Mouse (Mus musculus): ENCODE data around the gene Esrrg. TPM values are rescaled to one million over a fixed set of nuclear protein-coding genes. Genes with fewer than 3 reads are reported as not detected.

Gene Esrrg
- total and polyA plus RNA-seq, 2 experiments, result 1.1 to 4.2 TPM

DNA sequence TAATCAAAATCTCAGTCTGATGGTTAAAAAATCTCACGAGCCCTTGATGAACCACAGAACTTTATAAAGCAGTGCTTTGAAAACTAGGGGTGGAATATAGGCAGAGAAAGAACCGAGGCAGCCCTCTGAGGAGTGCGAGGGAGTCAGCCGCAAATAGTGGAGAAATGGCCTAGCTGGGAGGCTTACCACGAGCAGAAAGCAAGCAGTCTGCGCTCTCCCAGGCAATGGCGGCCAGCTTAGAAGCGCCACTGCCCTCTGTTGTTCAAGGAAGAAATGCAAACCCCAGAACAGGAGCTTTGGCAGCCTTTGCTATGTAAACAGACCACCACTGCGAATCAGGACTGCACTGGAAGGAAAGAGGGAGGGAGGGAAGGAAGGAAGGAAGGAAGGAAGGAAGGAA is 365.8 kb downstream of the Esrrg start:
- 41% methylated on average over 9 of the region's 9 CpGs for WGBS
- DNase-seq (ENCODE audit: extremely low read depth, low read depth, low spot score), result no peak

DNA sequence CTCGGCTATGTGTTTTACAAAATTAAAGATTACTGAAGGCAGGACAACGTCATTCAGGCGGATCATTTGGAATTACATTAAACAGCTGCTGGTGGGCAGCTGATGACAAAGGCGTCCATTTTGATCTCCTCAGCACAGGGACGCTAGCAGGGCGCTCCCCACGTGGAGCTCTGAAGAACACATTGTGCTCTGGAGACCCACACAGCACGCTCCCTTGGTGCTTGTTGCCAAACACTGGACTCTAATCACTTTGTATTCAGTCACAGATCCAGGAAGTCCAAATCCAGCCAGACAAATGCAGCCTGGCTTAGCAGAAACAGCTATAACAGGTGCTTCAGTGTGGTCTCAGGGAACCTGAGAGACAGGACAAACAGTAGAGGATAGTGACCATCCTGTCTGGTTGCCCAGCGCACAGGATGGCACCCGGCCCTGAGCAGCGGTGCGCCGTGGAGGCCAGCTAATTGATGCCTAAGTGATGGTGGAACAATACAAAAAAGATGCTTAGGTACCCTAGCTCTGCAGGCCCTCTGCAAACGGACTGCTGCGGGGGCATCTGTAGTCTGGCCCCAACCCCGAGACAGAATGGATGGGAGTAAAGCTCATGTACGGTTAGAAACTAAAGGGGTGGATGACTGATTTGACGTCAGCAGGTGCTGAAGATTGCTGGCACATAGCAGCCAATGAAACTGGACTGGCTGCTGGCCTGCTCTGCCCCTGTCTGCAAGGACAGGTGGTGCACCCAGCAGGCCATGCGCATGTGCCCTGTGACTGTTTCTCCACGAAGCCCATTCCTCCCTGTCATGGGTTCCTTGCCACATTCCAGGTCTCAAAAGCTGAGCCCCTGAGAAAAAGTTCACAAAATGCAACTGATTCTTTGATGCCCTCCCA is 367.1 kb downstream of the Esrrg start:
- no peaks in the 10 kb centered on the region for H3K79me2 ChIP-seq (ENCODE audit: control insufficient read depth, insufficient read depth, low read length)
- no peak for TF ChIP-seq POLR2A (IDR thresholded peaks at IDR 0.05; ENCODE audit: extremely low read depth, insufficient read depth, low read length)
- TF ChIP-seq CTCF (IDR thresholded peaks at IDR 0.05; ENCODE audit: low read depth, low read length), result no peak
- H3K4me3 ChIP-seq (ENCODE audit: insufficient read depth, low read depth, low read length), result no peak overlapping the region
- WGBS, result 93% methylated on average over 20 of the region's 20 CpGs
- H3K27me3 ChIP-seq (ENCODE audit: control insufficient read depth, insufficient read depth, low read length), result peaks cover 4% of the 10 kb centered on the region; the same call in 1 of the 2 replicates
- no peak for DNase-seq (ENCODE audit: extremely low read depth, low read depth, low spot score)
- H3K4me1 ChIP-seq (ENCODE audit: control insufficient read depth, insufficient read depth, low read length), result no peaks in the 10 kb centered on the region
- H3K9ac ChIP-seq (ENCODE audit: low read depth, low read length), result no peak overlapping the region
- H3K36me3 ChIP-seq (ENCODE audit: control insufficient read depth, insufficient read depth, low read length), result no peaks in the 10 kb centered on the region
- H3K27ac ChIP-seq (replicated peaks; ENCODE audit: insufficient read depth, low read depth, low read length), result no peak overlapping the region

More for the DNA sequence above, 365.8 kb downstream of the Esrrg start:
- peaks cover 4% of the 10 kb centered on the region; the same call in 1 of the 2 replicates for H3K27me3 ChIP-seq (ENCODE audit: control insufficient read depth, insufficient read depth, low read length)
- no peak overlapping the region for H3K4me3 ChIP-seq (ENCODE audit: insufficient read depth, low read depth, low read length)
- no peaks in the 10 kb centered on the region for H3K4me1 ChIP-seq (ENCODE audit: control insufficient read depth, insufficient read depth, low read length)
- H3K79me2 ChIP-seq (ENCODE audit: control insufficient read depth, insufficient read depth, low read length), result no peaks in the 10 kb centered on the region
- H3K36me3 ChIP-seq (ENCODE audit: control insufficient read depth, insufficient read depth, low read length), result no peaks in the 10 kb centered on the region
- no peak overlapping the region for H3K9ac ChIP-seq (ENCODE audit: low read depth, low read length)
- TF ChIP-seq POLR2A (IDR thresholded peaks at IDR 0.05; ENCODE audit: extremely low read depth, insufficient read depth, low read length) (no peak), CTCF (IDR thresholded peaks at IDR 0.05; ENCODE audit: low read depth, low read length) (peak; percentile 21; the same call in 1 of the 2 replicates)
- H3K27ac ChIP-seq (replicated peaks; ENCODE audit: insufficient read depth, low read depth, low read length), result no peak overlapping the region

DNA sequence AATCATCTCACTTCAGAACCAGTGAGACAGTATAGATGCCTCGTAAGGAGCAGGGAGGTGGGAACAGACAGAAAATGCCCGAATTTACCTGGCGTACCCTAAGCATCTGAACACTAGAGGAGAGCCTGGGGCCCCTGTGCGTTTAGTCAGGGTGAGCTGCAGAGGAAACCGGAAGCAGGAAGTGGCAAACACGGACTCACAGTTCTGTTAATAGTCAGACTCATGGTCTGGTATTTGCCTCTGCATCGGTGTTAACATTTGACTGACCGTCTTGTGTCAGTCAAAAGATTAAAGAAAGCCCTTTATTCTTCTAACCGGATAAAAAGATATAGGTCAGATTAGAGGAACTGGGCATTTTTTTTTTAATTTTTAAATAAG is 367.8 kb downstream of the Esrrg start:
- H3K79me2 ChIP-seq (ENCODE audit: control insufficient read depth, insufficient read depth, low read length), result no peaks in the 10 kb centered on the region
- H3K27ac ChIP-seq (replicated peaks; ENCODE audit: insufficient read depth, low read depth, low read length), result no peak overlapping the region
- no peak overlapping the region for H3K4me3 ChIP-seq (ENCODE audit: insufficient read depth, low read depth, low read length)
- no peak for DNase-seq (ENCODE audit: extremely low read depth, low read depth, low spot score)
- H3K9ac ChIP-seq (ENCODE audit: low read depth, low read length), result no peak overlapping the region
- TF ChIP-seq CTCF (IDR thresholded peaks at IDR 0.05; ENCODE audit: low read depth, low read length), result no peak
- TF ChIP-seq POLR2A (IDR thresholded peaks at IDR 0.05; ENCODE audit: extremely low read depth, insufficient read depth, low read length), result no peak
- H3K36me3 ChIP-seq (ENCODE audit: control insufficient read depth, insufficient read depth, low read length), result no peaks in the 10 kb centered on the region
- H3K27me3 ChIP-seq (ENCODE audit: control insufficient read depth, insufficient read depth, low read length), result peaks cover 4% of the 10 kb centered on the region; the same call in 1 of the 2 replicates
- 77% methylated on average over 9 of the region's 9 CpGs for WGBS
- H3K4me1 ChIP-seq (ENCODE audit: control insufficient read depth, insufficient read depth, low read length), result no peaks in the 10 kb centered on the region

DNA sequence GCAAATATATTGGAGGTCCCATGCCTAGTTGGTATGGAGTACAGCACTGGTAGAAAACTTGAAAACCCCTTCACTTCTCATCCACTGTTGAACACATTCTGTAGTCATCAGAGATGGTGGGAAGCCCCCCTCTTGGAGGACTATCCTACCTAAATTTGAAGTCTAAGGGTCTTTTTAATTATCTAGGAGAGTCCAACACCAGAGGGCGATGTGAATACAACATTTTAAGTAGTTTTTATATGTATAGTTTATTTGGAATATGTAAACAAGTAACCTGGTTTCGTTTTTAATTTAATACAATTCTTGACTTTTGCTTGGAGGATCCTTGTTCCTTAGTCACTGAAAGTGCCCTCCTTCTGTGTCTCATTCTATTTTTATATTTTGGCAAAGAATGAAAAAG is 372.4 kb downstream of the Esrrg start:
- 71% methylated on average over 2 of the region's 2 CpGs for WGBS
- TF ChIP-seq POLR2A (IDR thresholded peaks at IDR 0.05; ENCODE audit: extremely low read depth, insufficient read depth, low read length), result no peak

DNA sequence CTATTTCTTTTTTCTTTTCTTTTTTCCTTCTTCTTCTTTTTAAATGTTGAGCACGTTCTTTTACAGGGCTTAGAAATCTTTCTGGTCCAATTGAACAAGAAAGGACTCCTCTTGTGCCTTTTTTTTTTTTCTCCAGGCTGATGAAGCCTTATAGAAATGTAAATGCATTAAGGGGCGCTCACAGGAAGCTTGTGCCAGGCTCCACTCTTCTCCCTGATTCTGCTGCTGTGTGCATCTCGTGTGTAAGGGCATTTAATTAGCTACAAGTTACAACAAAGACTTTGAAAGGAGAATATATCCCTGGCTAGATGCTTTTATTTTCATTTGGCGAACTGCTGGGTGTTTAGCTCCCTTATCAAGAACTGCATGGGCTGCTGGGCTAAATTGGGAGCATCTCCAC is 374.6 kb downstream of the Esrrg start:
- TF ChIP-seq POLR2A (IDR thresholded peaks at IDR 0.05; ENCODE audit: extremely low read depth, insufficient read depth, low read length) (no peak), CTCF (IDR thresholded peaks at IDR 0.05; ENCODE audit: low read depth, low read length) (no peak)
- no peaks in the 10 kb centered on the region for H3K36me3 ChIP-seq (ENCODE audit: control insufficient read depth, insufficient read depth, low read length)
- H3K79me2 ChIP-seq (ENCODE audit: control insufficient read depth, insufficient read depth, low read length), result no peaks in the 10 kb centered on the region
- WGBS, result 66% methylated on average over 4 of the region's 4 CpGs
- H3K9ac ChIP-seq (ENCODE audit: low read depth, low read length), result no peak overlapping the region
- no peak for DNase-seq (ENCODE audit: extremely low read depth, low read depth, low spot score)
- H3K4me1 ChIP-seq (ENCODE audit: control insufficient read depth, insufficient read depth, low read length), result no peaks in the 10 kb centered on the region
- no peaks in the 10 kb centered on the region for H3K27me3 ChIP-seq (ENCODE audit: control insufficient read depth, insufficient read depth, low read length)
- H3K4me3 ChIP-seq (ENCODE audit: insufficient read depth, low read depth, low read length), result no peak overlapping the region
- no peak overlapping the region for H3K27ac ChIP-seq (replicated peaks; ENCODE audit: insufficient read depth, low read depth, low read length)

More for the DNA sequence above, 372.4 kb downstream of the Esrrg start:
- no peaks in the 10 kb centered on the region for H3K79me2 ChIP-seq (ENCODE audit: control insufficient read depth, insufficient read depth, low read length)
- H3K27ac ChIP-seq (replicated peaks; ENCODE audit: insufficient read depth, low read depth, low read length), result no peak overlapping the region
- no peak overlapping the region for H3K4me3 ChIP-seq (ENCODE audit: insufficient read depth, low read depth, low read length)
- peaks cover 4% of the 10 kb centered on the region; the same call in 1 of the 2 replicates for H3K27me3 ChIP-seq (ENCODE audit: control insufficient read depth, insufficient read depth, low read length)
- H3K36me3 ChIP-seq (ENCODE audit: control insufficient read depth, insufficient read depth, low read length), result no peaks in the 10 kb centered on the region
- DNase-seq (ENCODE audit: extremely low read depth, low read depth, low spot score), result no peak
- H3K4me1 ChIP-seq (ENCODE audit: control insufficient read depth, insufficient read depth, low read length), result no peaks in the 10 kb centered on the region
- no peak overlapping the region for H3K9ac ChIP-seq (ENCODE audit: low read depth, low read length)

DNA sequence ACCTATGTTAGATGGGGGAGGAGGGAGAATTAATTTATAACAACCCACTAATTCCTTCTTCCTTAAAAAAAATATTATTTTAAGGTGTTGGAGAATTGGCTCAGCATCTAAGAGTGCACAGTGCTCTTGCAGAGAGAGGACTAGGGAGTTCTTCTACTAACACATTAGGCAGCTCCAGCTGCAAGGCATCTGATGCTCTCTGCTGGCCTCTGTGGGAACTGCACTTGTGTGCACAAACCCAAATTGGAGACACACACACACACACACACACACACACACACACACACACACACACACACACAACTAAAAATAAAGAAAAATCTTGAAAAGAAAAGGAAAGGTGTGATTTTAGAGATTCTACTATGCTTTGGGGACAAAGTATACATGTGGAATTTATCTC is 381.6 kb downstream of the Esrrg start:
- no peaks in the 10 kb centered on the region for H3K27me3 ChIP-seq (ENCODE audit: control insufficient read depth, insufficient read depth, low read length)
- no peak overlapping the region for H3K9ac ChIP-seq (ENCODE audit: low read depth, low read length)
- no peak overlapping the region for H3K27ac ChIP-seq (replicated peaks; ENCODE audit: insufficient read depth, low read depth, low read length)
- H3K79me2 ChIP-seq (ENCODE audit: control insufficient read depth, insufficient read depth, low read length), result no peaks in the 10 kb centered on the region
- peak; percentile 16 for DNase-seq (ENCODE audit: extremely low read depth, low read depth, low spot score)
- TF ChIP-seq POLR2A (IDR thresholded peaks at IDR 0.05; ENCODE audit: extremely low read depth, insufficient read depth, low read length), result no peak
- TF ChIP-seq CTCF (IDR thresholded peaks at IDR 0.05; ENCODE audit: low read depth, low read length), result peak; percentile 59
- no peaks in the 10 kb centered on the region for H3K36me3 ChIP-seq (ENCODE audit: control insufficient read depth, insufficient read depth, low read length)
- no peaks in the 10 kb centered on the region for H3K4me1 ChIP-seq (ENCODE audit: control insufficient read depth, insufficient read depth, low read length)
- H3K4me3 ChIP-seq (ENCODE audit: insufficient read depth, low read depth, low read length), result no peak overlapping the region

Measured in liver, adult 2 months (tissue).